Mouse (Mus musculus) brain, embryonic 14.5 days (tissue): ENCODE measurements around the gene Stx8.

Experiments
- CTCF ChIP-seq: fragments of 200-500 bp; IDR thresholded peaks from 2 replicates; pipeline ENCODE4 v1.5.1; 2012; ENCODE audit warnings: inconsistent platforms, mild to moderate bottlenecking, moderate library complexity, borderline replicate concordance; ENCODE audit not compliant: insufficient read depth, insufficient read length; ENCODE audit errors: extremely low read depth
- POLR2A ChIP-seq: fragments of 200-500 bp; IDR thresholded peaks from 2 replicates; pipeline ENCODE4 v1.6.1; 2012; ENCODE audit warnings: mild to moderate bottlenecking, inconsistent platforms, borderline replicate concordance; ENCODE audit not compliant: poor library complexity, insufficient read depth, insufficient read length, severe bottlenecking; ENCODE audit errors: extremely low read depth

DNA sequence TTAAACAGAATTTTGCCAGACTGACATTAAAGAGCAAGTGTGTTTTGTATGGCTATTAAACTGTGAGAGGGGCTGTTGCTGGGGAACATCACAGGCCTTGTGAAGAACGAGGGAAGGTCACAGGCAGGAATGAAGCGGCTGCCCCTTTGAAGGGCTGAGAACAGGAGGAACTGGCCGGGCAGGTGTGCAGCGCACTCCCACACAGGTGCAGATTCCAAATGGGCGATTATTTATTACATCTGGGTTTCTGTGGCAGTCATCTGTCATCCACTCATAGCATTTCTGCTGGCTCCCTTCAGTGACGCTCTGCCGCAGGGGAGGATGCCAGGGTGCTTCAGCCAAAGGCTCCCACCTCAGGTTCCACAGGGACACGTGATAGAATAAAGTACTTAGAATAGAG, 170.7 kb downstream of the Stx8 start:
- TF ChIP-seq POLR2A (no peak), CTCF (no peak)
